Mouse (Mus musculus) thymus, adult 2 months (tissue): ENCODE measurements at regions not wholly inside any gene's neighbourhood (a gene's known extent, or its start where the extent isn't known, plus 50 kb on each side); places are given as distances from the start of the nearest gene placed in this dataset.

ENCODE experiments used
- CTCF ChIP-seq: fragments of 200-500 bp; IDR thresholded peaks from 2 replicates; pipeline ENCODE4 v1.5.1; 2012; ENCODE audit warnings: mild to moderate bottlenecking, control low read depth, low read length, moderate library complexity, borderline replicate concordance; ENCODE audit not compliant: control insufficient read depth, poor library complexity, insufficient read depth; ENCODE audit errors: extremely low read depth
- POLR2A ChIP-seq: fragments of 200-500 bp; IDR thresholded peaks from 2 replicates; pipeline ENCODE4 v1.6.1; 2012; ENCODE audit warnings: mild to moderate bottlenecking, low read length, control low read depth, moderate library complexity; ENCODE audit not compliant: control insufficient read depth, poor library complexity, insufficient read depth; ENCODE audit errors: extremely low read depth

DNA sequence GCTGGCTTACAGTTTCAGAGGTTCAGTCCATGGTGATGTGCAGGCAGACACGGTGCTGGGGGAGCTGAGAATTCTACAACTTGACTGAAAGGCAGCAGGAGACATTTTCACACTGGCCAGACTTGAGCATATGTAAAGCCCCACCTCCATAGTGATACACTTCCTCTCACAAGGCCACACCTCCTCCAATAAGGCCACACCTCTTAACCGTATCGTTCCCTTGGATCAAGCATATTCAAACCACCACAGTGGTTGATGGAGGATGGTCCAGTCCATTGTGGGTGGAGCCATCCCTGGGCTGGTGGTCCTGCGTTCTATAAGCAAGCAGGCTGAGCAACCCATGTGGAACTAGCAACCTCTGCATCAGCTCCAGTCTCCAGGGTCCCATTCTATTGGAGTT, 76.2 kb upstream of the Ipo5 start:
- no peak for TF ChIP-seq CTCF
- no peak for TF ChIP-seq POLR2A
